Mouse (Mus musculus) MEL (cell line): ENCODE measurements around the gene Lrrc46.
A peak's percentile ranks its signal among the peaks of the same experiment; 100 is the strongest.

Experiments used
- CTCF ChIP-seq, 3 experiments: IDR thresholded peaks in 2 of 3; conservative IDR thresholded peaks in 1 of 3; 2 replicates each; pipeline ENCODE4 v1.5.1; 2011 to 2012; ENCODE audit warnings: low read length in 3 of 3, low read depth in 2 of 3, mild to moderate bottlenecking in 2 of 3, improper control_type of control experiment in 1 of 3, inconsistent platforms in 1 of 3, mixed read lengths in 1 of 3, moderate library complexity in 1 of 3; ENCODE audit not compliant: control insufficient read depth in 1 of 3, insufficient read depth in 1 of 3, poor library complexity in 1 of 3, severe bottlenecking in 1 of 3
- EP300 ChIP-seq, 2 experiments: IDR thresholded peaks; 2 replicates each; pipeline ENCODE4 v1.6.1; 2011; ENCODE audit warnings: improper control_type of control experiment in 2 of 2, low read length in 2 of 2, low read depth in 1 of 2, mild to moderate bottlenecking in 1 of 2
- POLR2A ChIP-seq, 2 experiments: IDR thresholded peaks; 2 replicates each; pipeline ENCODE4 v1.6.1; 2011 to 2012; ENCODE audit warnings: low read length in 2 of 2, mild to moderate bottlenecking in 2 of 2, control low read depth in 1 of 2, improper control_type of control experiment in 1 of 2, low read depth in 1 of 2, moderate library complexity in 1 of 2; ENCODE audit not compliant: control insufficient read depth in 1 of 2, insufficient read depth in 1 of 2, poor library complexity in 1 of 2
- POLR2AphosphoS2 ChIP-seq: IDR thresholded peaks from 2 replicates; pipeline ENCODE4 v1.6.1; 2011; ENCODE audit warnings: low read length, improper control_type of control experiment

- TF ChIP-seq EP300 (IDR thresholded peaks at IDR 0.05; ENCODE audit: low read depth in 1 of 2, low read length in 2 of 2) (peak; percentile 92), POLR2A (IDR thresholded peaks at IDR 0.05; ENCODE audit: control insufficient read depth in 1 of 2, insufficient read depth in 1 of 2, low read depth in 1 of 2, low read length in 2 of 2, poor library complexity in 1 of 2) (0 out of 4 replicates have a peak, but pooled peaks of 1 of the 2 experiments have one; percentile 34), POLR2AphosphoS2 (no peak), CTCF (IDR thresholded peaks at IDR 0.05 in 2 of 3, conservative IDR thresholded peaks at IDR 0.05 in 1 of 3; ENCODE audit: control insufficient read depth in 1 of 3, insufficient read depth in 1 of 3, low read depth in 2 of 3, low read length in 3 of 3, poor library complexity in 1 of 3, severe bottlenecking in 1 of 3) (no peak)
These were observed 48.4 kb downstream of the Lrrc46 start for GRCm38 (mm10) chr11:96992722-96993311.
